Mouse (Mus musculus) activated CD4-positive, CD25-positive, alpha-beta regulatory T cell (primary cell): Measurements from ENCODE around the gene Il4. TPM values are rescaled to one million over a fixed set of nuclear protein-coding genes. Genes with fewer than 3 reads are reported as not detected.

Source experiments
- polyA plus RNA-seq, 2 experiments: library from polyadenylated mRNA; unstranded; fragments of 100-300 nt; shearing (Covaris generic); gene quantifications; one replicate each; pipeline ENCODE4 v1.2.1; 2017

The Il4 gene
- polyA plus RNA-seq: 10 to 100 TPM in 1 of 2 experiments, 1 to 10 TPM in 1; 4.2 to 84.2 TPM

DNA sequence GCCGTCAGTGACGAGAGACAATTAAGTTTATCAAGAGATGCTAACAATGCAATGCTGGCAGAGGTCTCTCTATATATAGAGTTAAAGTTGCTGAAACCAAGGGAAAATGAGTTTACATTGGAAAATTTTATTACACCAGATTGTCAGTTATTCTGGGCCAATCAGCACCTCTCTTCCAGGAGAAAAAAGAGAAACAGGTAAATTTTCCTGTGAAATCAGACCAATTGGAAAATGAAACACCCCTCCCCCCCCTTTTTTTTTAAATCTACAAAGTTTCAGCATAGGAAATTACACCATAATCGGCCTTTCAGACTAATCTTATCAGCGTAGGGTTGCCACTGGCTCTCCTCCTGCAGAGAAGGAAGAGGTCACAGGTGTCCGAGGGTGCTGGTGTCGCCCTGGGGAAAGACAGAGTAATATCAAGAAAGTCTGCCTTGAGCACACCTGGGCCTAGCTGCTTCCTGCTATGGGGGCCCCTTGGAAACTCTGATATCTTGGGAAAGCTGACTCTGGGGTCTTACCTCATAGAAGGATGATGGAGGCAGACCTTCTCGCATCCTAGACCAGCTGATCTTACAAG, at the start of gene Il4:
Il4 (minus strand) TSS at position 51 of the 580 bp plus-strand sequence.

GRCm38 (mm10) chr11:53634556-53634955, 16.1 kb upstream of the Il4 start, which contains the start of gene Il13:
Gene Il13 (minus strand): TSS chr11:53634702.

DNA sequence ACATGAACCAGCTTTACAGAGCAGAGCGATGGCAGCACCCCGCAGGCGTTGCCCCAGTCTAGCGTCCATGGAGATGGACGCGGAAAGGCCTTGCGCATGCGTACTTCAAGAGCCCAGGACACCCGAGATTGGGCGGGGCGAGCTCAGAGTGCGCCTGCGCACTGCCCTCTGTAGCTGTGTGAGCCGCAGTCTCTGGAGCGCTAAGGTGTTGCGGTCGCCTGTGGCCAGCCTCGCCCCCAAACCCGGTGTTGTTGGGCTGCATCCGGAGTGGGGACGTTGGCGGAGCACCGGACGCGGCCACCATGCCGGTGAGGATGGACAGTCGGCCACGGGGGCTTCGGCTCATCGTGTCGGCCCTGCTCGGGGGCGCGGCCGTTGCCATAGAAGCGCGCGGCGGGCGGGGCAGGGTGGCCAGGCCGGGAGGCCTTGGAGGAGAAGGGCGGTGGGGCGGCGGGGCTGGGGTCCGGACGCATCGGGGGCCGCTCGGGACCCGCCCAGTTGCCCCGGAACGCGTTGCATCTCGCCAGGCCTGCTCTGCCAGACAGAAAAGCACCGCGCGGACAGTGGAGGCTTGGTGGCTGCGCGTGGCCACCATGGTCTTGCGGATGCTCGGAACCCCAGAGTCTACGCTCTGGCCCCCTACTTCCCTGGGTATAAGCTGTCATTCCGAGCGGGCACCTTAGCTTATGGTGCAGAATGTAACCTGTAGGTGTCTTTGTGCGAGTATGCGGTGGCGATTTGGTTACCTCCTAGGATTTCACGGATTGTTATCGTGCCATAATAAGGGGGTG, 51.0 kb downstream of the Il4 start, which contains the start of gene Kif3a:
Kif3a (plus strand) TSS at position 156 of the 791 bp plus-strand sequence.

Other genes starting within 250 kb of the Il4 start
- under 1 TPM in 1 of 2 experiments, not detected in 1; 0.43 TPM for gene Leap2, start 195.5 kb downstream of the Il4 start, polyA plus RNA-seq
- 100 to 1,000 TPM; 349 to 392 TPM for gene Uqcrq, start 187.8 kb downstream of the Il4 start, polyA plus RNA-seq
- under 1 TPM in 1 of 2 experiments, not detected in 1; 1.00 TPM for gene Gdf9, start 187.6 kb downstream of the Il4 start, polyA plus RNA-seq
- gene Gm10447, start 161.6 kb downstream of the Il4 start, polyA plus RNA-seq: under 1 TPM in 1 of 2 experiments, not detected in 1; 0.15 TPM
- not detected for gene Shroom1, start 161.5 kb downstream of the Il4 start, polyA plus RNA-seq
- not detected for gene Gm9837, start 148.2 kb downstream of the Il4 start, polyA plus RNA-seq
- gene Gm9945, start 138.5 kb downstream of the Il4 start, polyA plus RNA-seq: not detected
- not detected for gene Sowaha, start 138.4 kb downstream of the Il4 start, polyA plus RNA-seq
- gene Sept8, start 99.4 kb downstream of the Il4 start, polyA plus RNA-seq: 1 to 10 TPM; 3.7 to 9.0 TPM
- 10 to 100 TPM in 1 of 2 experiments, 1 to 10 TPM in 1; 4.8 to 13.8 TPM for gene Kif3a, start 51.3 kb downstream of the Il4 start, polyA plus RNA-seq
- gene Il13, start 16.0 kb upstream of the Il4 start, polyA plus RNA-seq: 1 to 10 TPM in 1 of 2 experiments, not detected in 1; 1.5 TPM
- 10 to 100 TPM; 35.8 to 42.6 TPM for gene Rad50, start 88.7 kb upstream of the Il4 start, polyA plus RNA-seq
- 1 to 10 TPM in 1 of 2 experiments, not detected in 1; 2.2 TPM for gene Il5, start 102.1 kb upstream of the Il4 start, polyA plus RNA-seq
- gene Irf1, start 151.3 kb upstream of the Il4 start, polyA plus RNA-seq: 100 to 1,000 TPM; 403 to 437 TPM
- gene Gm17334, start 154.5 kb upstream of the Il4 start, polyA plus RNA-seq: 1 to 10 TPM; 2.8 to 3.0 TPM
- gene Gm12216, start 240.6 kb upstream of the Il4 start, polyA plus RNA-seq: 10 to 100 TPM; 41.9 to 52.3 TPM